Mouse (Mus musculus) stomach, embryonic 16.5 days (tissue): ENCODE results near the gene Ubr4. TPM values are rescaled to one million over a fixed set of nuclear protein-coding genes. Genes with fewer than 3 reads are reported as not detected.

Experiments used
- ATAC-seq: fragments of 200-750 bp; cut with Nextera tagmentation; 2 replicates; pipeline ENCODE4 v1.8.0; 2017; ENCODE audit warnings: moderate number of reproducible peaks, moderate TSS enrichment; ENCODE audit not compliant: insufficient read depth, low FRiP score
- H3K27ac ChIP-seq: fragments of 300-500 bp; sonication (generic); 2 replicates; pipeline ENCODE4 v1.5.1; 2014; ENCODE audit warnings: low read length
- H3K27me3 ChIP-seq: fragments of 300-500 bp; sonication (generic); 2 replicates; pipeline ENCODE4 v1.6.1; 2014; ENCODE audit warnings: low read length, control low read depth, mixed read lengths; ENCODE audit not compliant: control insufficient read depth, insufficient read depth
- H3K36me3 ChIP-seq: fragments of 300-500 bp; sonication (generic); 2 replicates; pipeline ENCODE4 v1.6.1; 2014; ENCODE audit warnings: low read length; ENCODE audit not compliant: control insufficient read depth, insufficient read depth
- H3K4me1 ChIP-seq: fragments of 300-500 bp; sonication (generic); 2 replicates; pipeline ENCODE4 v1.6.1; 2014; ENCODE audit warnings: low read length, control low read depth, mixed read lengths; ENCODE audit not compliant: control insufficient read depth, insufficient read depth
- H3K4me2 ChIP-seq: fragments of 300-500 bp; sonication (generic); 2 replicates; pipeline ENCODE4 v1.6.1; 2014; ENCODE audit warnings: low read depth, low read length, mixed read lengths
- H3K4me3 ChIP-seq: fragments of 300-500 bp; sonication (generic); replicated peaks from 2 replicates; pipeline ENCODE4 v1.5.1; 2014; ENCODE audit warnings: mild to moderate bottlenecking, low read length
- H3K9ac ChIP-seq: fragments of 300-500 bp; sonication (generic); 2 replicates; pipeline ENCODE4 v1.6.1; 2014; ENCODE audit warnings: low read length
- H3K9me3 ChIP-seq: fragments of 300-500 bp; sonication (generic); replicated peaks from 2 replicates; pipeline ENCODE4 v1.6.1; 2016; ENCODE audit warnings: low read length, control low read depth; ENCODE audit not compliant: control insufficient read depth
- whole genome bisulfite sequencing: fragments of 180-500 bp; shearing (Covaris S2); extraction: QIAGEN DNeasy Blood & Tissue Kit; methylation state at CpG from one replicate; pipeline ENCODE4 v1.1.7; 2014; 5-methylcytosine and 5-hydroxymethylcytosine counted together
- polyA plus RNA-seq: library from polyadenylated mRNA; unstranded; fragments of >200 nt; fragmentation: Nextera tagmentation; extraction: Ambion mirVana; gene quantifications from 2 replicates; pipeline ENCODE4 v1.2.1, GENCODE M21; 2015

Gene Ubr4
- polyA plus RNA-seq, 1 experiment from 2014 or later = 59.9 TPM

GRCm38 (mm10) chr4:139400487-139400886 is 48.1 kb downstream of the Ubr4 start:
- peaks cover 55% of the 10 kb centered on the region for H3K36me3 ChIP-seq
- no peak for ATAC-seq

GRCm38 (mm10) chr4:139403214-139403613 is 50.8 kb downstream of the Ubr4 start:
- ATAC-seq = no peak
- peaks cover 43% of the 10 kb centered on the region for H3K36me3 ChIP-seq
- WGBS = 77% methylated on average over 14 of the region's 14 CpGs

More at GRCm38 (mm10) chr4:139400487-139400886, 48.1 kb downstream of the Ubr4 start:
- Histone ChIP-seq H3K9me3 (no peaks in the 10 kb centered on the region), H3K4me3 (no peak overlapping the region), H3K4me1 (no peaks in the 10 kb centered on the region), H3K27me3 (no peaks in the 10 kb centered on the region), H3K4me2 (no peak overlapping the region), H3K27ac (no peak overlapping the region), H3K9ac (no peak overlapping the region)
- WGBS = 78% methylated on average over 5 of the region's 5 CpGs

GRCm38 (mm10) chr4:139411351-139411750 is 58.9 kb downstream of the Ubr4 start:
- H3K4me1 ChIP-seq = no peaks in the 10 kb centered on the region
- ATAC-seq = no peak
- no peak overlapping the region for H3K4me3 ChIP-seq
- H3K27me3 ChIP-seq = no peaks in the 10 kb centered on the region
- no peak overlapping the region for H3K4me2 ChIP-seq
- no peak overlapping the region for H3K27ac ChIP-seq
- 89% methylated on average over 3 of the region's 3 CpGs for WGBS
- no peak overlapping the region for H3K9ac ChIP-seq
- no peaks in the 10 kb centered on the region for H3K9me3 ChIP-seq
- H3K36me3 ChIP-seq = peaks cover 38% of the 10 kb centered on the region

More at GRCm38 (mm10) chr4:139403214-139403613, 50.8 kb downstream of the Ubr4 start:
- Histone ChIP-seq H3K9ac (no peak overlapping the region), H3K4me3 (no peak overlapping the region), H3K9me3 (no peaks in the 10 kb centered on the region), H3K4me1 (no peaks in the 10 kb centered on the region), H3K4me2 (no peak overlapping the region), H3K27ac (no peak overlapping the region), H3K27me3 (no peaks in the 10 kb centered on the region)

GRCm38 (mm10) chr4:139417868-139418267 is 65.5 kb downstream of the Ubr4 start:
- H3K27ac ChIP-seq = no peak overlapping the region
- H3K27me3 ChIP-seq = no peaks in the 10 kb centered on the region
- no peaks in the 10 kb centered on the region for H3K4me1 ChIP-seq
- 50% methylated on average over 1 of the region's 1 CpGs for WGBS
- peaks cover 62% of the 10 kb centered on the region for H3K36me3 ChIP-seq
- no peak overlapping the region for H3K9ac ChIP-seq
- H3K9me3 ChIP-seq = no peaks in the 10 kb centered on the region
- no peak overlapping the region for H3K4me2 ChIP-seq
- H3K4me3 ChIP-seq = no peak overlapping the region
- no peak for ATAC-seq

- no peak overlapping the region for H3K9ac ChIP-seq
- H3K27me3 ChIP-seq = no peaks in the 10 kb centered on the region
- H3K4me3 ChIP-seq = no peak overlapping the region
- no peak overlapping the region for H3K4me2 ChIP-seq
- H3K27ac ChIP-seq = no peak overlapping the region
- no peaks in the 10 kb centered on the region for H3K9me3 ChIP-seq
- no peaks in the 10 kb centered on the region for H3K4me1 ChIP-seq
- H3K36me3 ChIP-seq = peaks cover 60% of the 10 kb centered on the region
- WGBS = 93% methylated on average over 7 of the region's 7 CpGs
- ATAC-seq = no peak
Measured at GRCm38 (mm10) chr4:139421621-139422020, 69.2 kb downstream of the Ubr4 start.

- Histone ChIP-seq H3K4me2 (no peak overlapping the region), H3K9ac (no peak overlapping the region), H3K36me3 (peaks cover 57% of the 10 kb centered on the region), H3K9me3 (no peaks in the 10 kb centered on the region), H3K4me1 (no peaks in the 10 kb centered on the region), H3K27ac (no peak overlapping the region), H3K27me3 (no peaks in the 10 kb centered on the region), H3K4me3 (no peak overlapping the region)
- WGBS = 93% methylated on average over 2 of the region's 2 CpGs
- no peak for ATAC-seq
Measured at GRCm38 (mm10) chr4:139422409-139422808, 70.0 kb downstream of the Ubr4 start.

- 67% methylated on average over 2 of the region's 2 CpGs for WGBS
- H3K36me3 ChIP-seq = peaks cover 55% of the 10 kb centered on the region
- ATAC-seq = no peak
Measured at GRCm38 (mm10) chr4:139423270-139423669, 70.9 kb downstream of the Ubr4 start.

GRCm38 (mm10) chr4:139430176-139430575 is 77.8 kb downstream of the Ubr4 start:
- no peak overlapping the region for H3K27ac ChIP-seq
- no peak overlapping the region for H3K4me3 ChIP-seq
- ATAC-seq = peak; percentile 53; the same call in 1 of the 2 replicates
- H3K36me3 ChIP-seq = peaks cover 43% of the 10 kb centered on the region
- H3K9ac ChIP-seq = no peak overlapping the region
- 38% methylated on average over 15 of the region's 15 CpGs for WGBS
- no peaks in the 10 kb centered on the region for H3K4me1 ChIP-seq
- H3K27me3 ChIP-seq = no peaks in the 10 kb centered on the region
- no peak overlapping the region for H3K4me2 ChIP-seq
- no peaks in the 10 kb centered on the region for H3K9me3 ChIP-seq

More at GRCm38 (mm10) chr4:139423270-139423669, 70.9 kb downstream of the Ubr4 start:
- Histone ChIP-seq H3K27ac (no peak overlapping the region), H3K9ac (no peak overlapping the region), H3K4me3 (no peak overlapping the region), H3K4me2 (no peak overlapping the region), H3K4me1 (no peaks in the 10 kb centered on the region), H3K27me3 (no peaks in the 10 kb centered on the region), H3K9me3 (no peaks in the 10 kb centered on the region)

GRCm38 (mm10) chr4:139430891-139431290 is 78.5 kb downstream of the Ubr4 start:
- no peak overlapping the region for H3K9ac ChIP-seq
- no peak for ATAC-seq
- no peaks in the 10 kb centered on the region for H3K4me1 ChIP-seq
- H3K9me3 ChIP-seq = no peaks in the 10 kb centered on the region
- no peak overlapping the region for H3K4me3 ChIP-seq
- H3K4me2 ChIP-seq = no peak overlapping the region
- H3K36me3 ChIP-seq = peaks cover 42% of the 10 kb centered on the region
- no peak overlapping the region for H3K27ac ChIP-seq
- no peaks in the 10 kb centered on the region for H3K27me3 ChIP-seq
- 54% methylated on average over 4 of the region's 4 CpGs for WGBS
